ENCODE assay signal across 11 mouse cellular contexts in genomic region chr17:70856871-70857415, GRCm38 (mm10). TPM values are rescaled to one million over a fixed set of nuclear protein-coding genes. Genes with fewer than 3 reads are reported as not detected.
A peak's percentile ranks its signal among the peaks of the same experiment; 100 is the strongest.
DNase-seq lines count a peak whose midpoint lies in the region; ATAC-seq lines count a peak whose summit lies in the region.
"Had no signal": no experiment of that assay in that cellular context is flagged by ENCODE, and none has a peak within 500 bp of the region (broad histone marks: within the 10 kb centered on the region; RNA-seq: fewer than 3 reads in every experiment).

No protein-coding gene starts in this region.

- ATAC-seq in CD4-positive, CD25-positive, alpha-beta regulatory T cell, adult 4 months = no peak
- ATAC-seq: midbrain, embryonic 13.5 days had no signal

- peak; percentile 24 for DNase-seq in CD4-positive, CD25-positive, alpha-beta regulatory T cell, adult 2 months (ENCODE audit: low read depth, low spot score)
- peak; percentile 19 for DNase-seq in kidney, adult 11 months
- no peak for DNase-seq in kidney, postnatal 14 days
- DNase-seq in right cerebral cortex, postnatal 14 days = peak; percentile 17
- no peak for DNase-seq in right cerebral cortex, postnatal 25 days
- no peak for DNase-seq in layer of hippocampus, postnatal 14 days (ENCODE audit: low spot score in 2 of 2)
- no peak for DNase-seq in right cerebral cortex, adult 2 months (ENCODE audit: low spot score in 2 of 2)
- DNase-seq: lung, adult 18-20 months; thymus, postnatal 36 days had no signal

RNA-seq across cellular contexts. Expression of gene Tgif1, which starts 3.6 kb away (rescaled TPM):
- 10 to 100 TPM; 57.4 to 72.4 TPM for polyA plus RNA-seq in CD4-positive, CD25-positive, alpha-beta regulatory T cell, adult 4 months (2017; shearing (Covaris generic))
- total RNA-seq in layer of hippocampus, postnatal 14 days (2021) = 1 to 10 TPM; 2.3 to 3.1 TPM

Comparison
In these comparisons a context has a peak if more than half of its experiments do, and no peak if none do; other contexts are left out.
1. DNase-seq: peak in CD4-positive, CD25-positive, alpha-beta regulatory T cell, adult 2 months (single experiment), kidney, adult 11 months (single experiment) and right cerebral cortex, postnatal 14 days (single experiment); none in kidney, postnatal 14 days (single experiment), right cerebral cortex, postnatal 25 days (single experiment), layer of hippocampus, postnatal 14 days (0 of 2) and right cerebral cortex, adult 2 months (0 of 2).